Mouse (Mus musculus): Measurements from ENCODE around the gene Gm20388. TPM values are rescaled to one million over a fixed set of nuclear protein-coding genes. Genes with fewer than 3 reads are reported as not detected.

The Gm20388 gene
- polyA plus RNA-seq, 1 experiment from 2014 or later = 4.4 TPM

- Histone ChIP-seq H3K27me3 (no peaks in the 10 kb centered on the region), H3K36me3 (peaks cover 27% of the 10 kb centered on the region), H3K4me1 (replicated peaks) (peaks cover 31% of the 10 kb centered on the region), H3K4me2 (replicated peaks) (peak overlapping the region; percentile 74), H3K27ac (peak overlapping the region; percentile 96), H3K9ac (replicated peaks) (peak overlapping the region; percentile 87), H3K9me3 (no peaks in the 10 kb centered on the region), H3K4me3 (replicated peaks) (peak overlapping the region; percentile 75)
- WGBS = 1% methylated on average over 20 of the region's 20 CpGs
- peak; percentile 73 for ATAC-seq
These were observed 3463.6 kb downstream of the Gm20388 start for GRCm38 (mm10) chr8:123374239-123374578.

GRCm38 (mm10) chr8:123375701-123376100, 3465.1 kb downstream of the Gm20388 start:
- H3K4me2 ChIP-seq (replicated peaks) = 0 out of 2 replicates have a peak overlapping the region, but pooled peaks have one; percentile 5
- ATAC-seq = no peak
- H3K9me3 ChIP-seq = no peaks in the 10 kb centered on the region
- 88% methylated on average over 10 of the region's 10 CpGs for WGBS
- H3K4me1 ChIP-seq (replicated peaks) = peaks cover 31% of the 10 kb centered on the region
- peak overlapping the region; percentile 87 for H3K9ac ChIP-seq (replicated peaks)
- peak overlapping the region; percentile 53; the same call in 1 of the 2 replicates for H3K27ac ChIP-seq
- H3K36me3 ChIP-seq = peaks cover 19% of the 10 kb centered on the region; the same call in 1 of the 2 replicates
- H3K4me3 ChIP-seq (replicated peaks) = no peak overlapping the region
- H3K27me3 ChIP-seq = no peaks in the 10 kb centered on the region

GRCm38 (mm10) chr8:123376106-123376505, 3465.5 kb downstream of the Gm20388 start:
- peaks cover 31% of the 10 kb centered on the region for H3K4me1 ChIP-seq (replicated peaks)
- peaks cover 22% of the 10 kb centered on the region for H3K36me3 ChIP-seq
- H3K4me3 ChIP-seq (replicated peaks) = no peak overlapping the region
- H3K9ac ChIP-seq (replicated peaks) = peak overlapping the region; percentile 87
- H3K27ac ChIP-seq = peak overlapping the region; percentile 53; the same call in 1 of the 2 replicates
- no peaks in the 10 kb centered on the region for H3K27me3 ChIP-seq
- ATAC-seq = no peak
- H3K9me3 ChIP-seq = no peaks in the 10 kb centered on the region
- 0 out of 2 replicates have a peak overlapping the region, but pooled peaks have one; percentile 5 for H3K4me2 ChIP-seq (replicated peaks)
- 59% methylated on average over 8 of the region's 8 CpGs for WGBS

GRCm38 (mm10) chr8:123381711-123382110, 3471.1 kb downstream of the Gm20388 start:
- H3K36me3 ChIP-seq = peaks cover 67% of the 10 kb centered on the region
- 93% methylated on average over 4 of the region's 4 CpGs for WGBS
- no peak for ATAC-seq

GRCm38 (mm10) chr8:123382516-123382915, 3471.9 kb downstream of the Gm20388 start:
- H3K4me3 ChIP-seq (replicated peaks) = no peak overlapping the region
- H3K9me3 ChIP-seq = no peaks in the 10 kb centered on the region
- no peak overlapping the region for H3K27ac ChIP-seq
- no peaks in the 10 kb centered on the region for H3K4me1 ChIP-seq (replicated peaks)
- peaks cover 75% of the 10 kb centered on the region for H3K36me3 ChIP-seq
- 95% methylated on average over 8 of the region's 8 CpGs for WGBS
- ATAC-seq = no peak
- no peak overlapping the region for H3K4me2 ChIP-seq (replicated peaks)
- no peaks in the 10 kb centered on the region for H3K27me3 ChIP-seq
- no peak overlapping the region for H3K9ac ChIP-seq (replicated peaks)

More at GRCm38 (mm10) chr8:123381711-123382110, 3471.1 kb downstream of the Gm20388 start:
- H3K4me2 ChIP-seq (replicated peaks) = no peak overlapping the region
- no peaks in the 10 kb centered on the region for H3K9me3 ChIP-seq
- no peak overlapping the region for H3K4me3 ChIP-seq (replicated peaks)
- H3K27ac ChIP-seq = no peak overlapping the region
- peaks cover under 1% of the 10 kb centered on the region; the same call in 1 of the 2 replicates for H3K4me1 ChIP-seq (replicated peaks)
- H3K9ac ChIP-seq (replicated peaks) = no peak overlapping the region
- H3K27me3 ChIP-seq = no peaks in the 10 kb centered on the region

- ATAC-seq = no peak
- WGBS = 73% methylated on average over 9 of the region's 9 CpGs
These were observed 3474.4 kb downstream of the Gm20388 start for GRCm38 (mm10) chr8:123384883-123385540.

GRCm38 (mm10) chr8:123387041-123387440, 3476.4 kb downstream of the Gm20388 start:
- Histone ChIP-seq H3K4me2 (replicated peaks) (no peak overlapping the region), H3K27me3 (no peaks in the 10 kb centered on the region), H3K36me3 (peaks cover 99% of the 10 kb centered on the region), H3K9me3 (no peaks in the 10 kb centered on the region), H3K9ac (replicated peaks) (no peak overlapping the region), H3K27ac (no peak overlapping the region), H3K4me1 (replicated peaks) (no peaks in the 10 kb centered on the region), H3K4me3 (replicated peaks) (no peak overlapping the region)
- no peak for ATAC-seq
- WGBS = 85% methylated on average over 3 of the region's 3 CpGs

More at GRCm38 (mm10) chr8:123384883-123385540, 3474.4 kb downstream of the Gm20388 start:
- no peaks in the 10 kb centered on the region for H3K9me3 ChIP-seq
- H3K9ac ChIP-seq (replicated peaks) = no peak overlapping the region
- H3K27ac ChIP-seq = no peak overlapping the region
- H3K4me3 ChIP-seq (replicated peaks) = no peak overlapping the region
- peaks cover 94% of the 10 kb centered on the region for H3K36me3 ChIP-seq
- H3K4me2 ChIP-seq (replicated peaks) = no peak overlapping the region
- no peaks in the 10 kb centered on the region for H3K27me3 ChIP-seq
- no peaks in the 10 kb centered on the region for H3K4me1 ChIP-seq (replicated peaks)

- ATAC-seq = no peak
These were observed 3477.2 kb downstream of the Gm20388 start for GRCm38 (mm10) chr8:123387801-123388200.

GRCm38 (mm10) chr8:123389026-123389425, 3478.4 kb downstream of the Gm20388 start:
- no peaks in the 10 kb centered on the region for H3K9me3 ChIP-seq
- H3K9ac ChIP-seq (replicated peaks) = no peak overlapping the region
- H3K36me3 ChIP-seq = peaks cover 99% of the 10 kb centered on the region
- H3K27ac ChIP-seq = no peak overlapping the region
- ATAC-seq = no peak
- WGBS = 96% methylated on average over 7 of the region's 7 CpGs
- H3K4me2 ChIP-seq (replicated peaks) = no peak overlapping the region
- no peaks in the 10 kb centered on the region for H3K27me3 ChIP-seq
- no peak overlapping the region for H3K4me3 ChIP-seq (replicated peaks)
- no peaks in the 10 kb centered on the region for H3K4me1 ChIP-seq (replicated peaks)

More at GRCm38 (mm10) chr8:123387801-123388200, 3477.2 kb downstream of the Gm20388 start:
- no peak overlapping the region for H3K4me3 ChIP-seq (replicated peaks)
- 96% methylated on average over 8 of the region's 8 CpGs for WGBS
- peaks cover 99% of the 10 kb centered on the region for H3K36me3 ChIP-seq
- H3K27me3 ChIP-seq = no peaks in the 10 kb centered on the region
- H3K4me2 ChIP-seq (replicated peaks) = no peak overlapping the region
- H3K4me1 ChIP-seq (replicated peaks) = no peaks in the 10 kb centered on the region
- H3K27ac ChIP-seq = no peak overlapping the region
- no peak overlapping the region for H3K9ac ChIP-seq (replicated peaks)
- H3K9me3 ChIP-seq = no peaks in the 10 kb centered on the region

- H3K9ac ChIP-seq (replicated peaks) = no peak overlapping the region
- H3K4me2 ChIP-seq (replicated peaks) = no peak overlapping the region
- no peak for ATAC-seq
- H3K27me3 ChIP-seq = no peaks in the 10 kb centered on the region
- WGBS = 96% methylated on average over 13 of the region's 13 CpGs
- H3K4me1 ChIP-seq (replicated peaks) = no peaks in the 10 kb centered on the region
- no peak overlapping the region for H3K4me3 ChIP-seq (replicated peaks)
- H3K36me3 ChIP-seq = peaks cover 100% of the 10 kb centered on the region
- H3K9me3 ChIP-seq = no peaks in the 10 kb centered on the region
- H3K27ac ChIP-seq = no peak overlapping the region
These were observed 3487.7 kb downstream of the Gm20388 start for GRCm38 (mm10) chr8:123398308-123398707.

- Histone ChIP-seq H3K36me3 (peaks cover 68% of the 10 kb centered on the region), H3K4me1 (replicated peaks) (peaks cover 13% of the 10 kb centered on the region), H3K9me3 (no peaks in the 10 kb centered on the region), H3K4me3 (replicated peaks) (no peak overlapping the region), H3K27ac (no peak overlapping the region), H3K4me2 (replicated peaks) (no peak overlapping the region), H3K9ac (replicated peaks) (no peak overlapping the region), H3K27me3 (no peaks in the 10 kb centered on the region)
- no peak for ATAC-seq
- 94% methylated on average over 9 of the region's 9 CpGs for WGBS
These were observed 3491.3 kb downstream of the Gm20388 start for GRCm38 (mm10) chr8:123401936-123402335.

GRCm38 (mm10) chr8:123402730-123403326, 3492.2 kb downstream of the Gm20388 start:
- Histone ChIP-seq H3K9ac (replicated peaks) (no peak overlapping the region), H3K4me1 (replicated peaks) (peaks cover 19% of the 10 kb centered on the region), H3K27me3 (no peaks in the 10 kb centered on the region), H3K9me3 (no peaks in the 10 kb centered on the region), H3K4me3 (replicated peaks) (no peak overlapping the region), H3K27ac (no peak overlapping the region), H3K4me2 (replicated peaks) (no peak overlapping the region), H3K36me3 (peaks cover 59% of the 10 kb centered on the region)
- WGBS = 94% methylated on average over 9 of the region's 9 CpGs
- no peak for ATAC-seq

All from midbrain, embryonic 13.5 days (tissue).